Mouse (Mus musculus) neural tube, embryonic 14.5 days (tissue): ENCODE results near the gene Cbwd1. TPM values are rescaled to one million over a fixed set of nuclear protein-coding genes. Genes with fewer than 3 reads are reported as not detected.
A peak's percentile ranks its signal among the peaks of the same experiment; 100 is the strongest.
"Not testable (repeated sequence)": the region's sequence is repeated elsewhere in the genome, so short reads cannot be mapped to it uniquely, and the experiment has no call there.

Experiments
- ATAC-seq: fragments of 200-750 bp; cut with Nextera tagmentation; 2 replicates; pipeline ENCODE4 v1.8.0; 2017; ENCODE audit warnings: low read depth, mild to moderate bottlenecking, moderate TSS enrichment, moderate library complexity
- H3K27ac ChIP-seq: fragments of 300-500 bp; sonication (generic); 2 replicates; pipeline ENCODE4 v1.5.1; 2014; ENCODE audit warnings: low read depth, mild to moderate bottlenecking, control low read depth, low read length, moderate library complexity, mixed read lengths
- H3K27me3 ChIP-seq: fragments of 300-500 bp; sonication (generic); 2 replicates; pipeline ENCODE4 v1.6.1; 2014; ENCODE audit warnings: low read length; ENCODE audit not compliant: control insufficient read depth, insufficient read depth
- H3K36me3 ChIP-seq: fragments of 300-500 bp; sonication (generic); 2 replicates; pipeline ENCODE4 v1.6.1; 2014; ENCODE audit warnings: low read length, mixed read lengths; ENCODE audit not compliant: control insufficient read depth, insufficient read depth
- H3K4me1 ChIP-seq: fragments of 300-500 bp; sonication (generic); 2 replicates; pipeline ENCODE4 v1.6.1; 2014; ENCODE audit warnings: low read length; ENCODE audit not compliant: control insufficient read depth, insufficient read depth
- H3K4me2 ChIP-seq: fragments of 300-500 bp; sonication (generic); 2 replicates; pipeline ENCODE4 v1.6.1; 2014; ENCODE audit warnings: mild to moderate bottlenecking, low read depth, low read length, control low read depth
- H3K4me3 ChIP-seq: fragments of 300-500 bp; sonication (generic); 2 replicates; pipeline ENCODE4 v1.5.1; 2014; ENCODE audit warnings: low read depth, low read length, control low read depth, mixed read lengths
- H3K9ac ChIP-seq: fragments of 300-500 bp; sonication (generic); replicated peaks from 2 replicates; pipeline ENCODE4 v1.6.1; 2014; ENCODE audit warnings: low read depth, mild to moderate bottlenecking, control low read depth, low read length, mixed read lengths
- H3K9me3 ChIP-seq: fragments of 300-500 bp; sonication (generic); 2 replicates; pipeline ENCODE4 v1.6.1; 2016; ENCODE audit warnings: low read length; ENCODE audit not compliant: control insufficient read depth
- WGBS: fragments of 180-500 bp; shearing (Covaris S2); extraction: QIAGEN DNeasy Blood & Tissue Kit; methylation state at CpG from one replicate; pipeline ENCODE4 v1.1.7; 2014; 5-methylcytosine and 5-hydroxymethylcytosine counted together
- microRNA-seq: library from miRNA; unstranded; fragments of <30 nt; microRNA quantifications from one replicate; pipeline ENCODE4, GENCODE M21; 2016
- polyA plus RNA-seq: library from polyadenylated mRNA; unstranded; fragments of >200 nt; fragmentation: Nextera tagmentation; extraction: Ambion mirVana; gene quantifications from 2 replicates; pipeline ENCODE4 v1.2.1, GENCODE M21; 2014

Gene Cbwd1
- polyA plus RNA-seq, 1 experiment from 2014 or later = 15.3 TPM

GRCm38 (mm10) chr19:24885504-24885903 is 75.9 kb downstream of the Cbwd1 start:
- Histone ChIP-seq H3K27me3 (no peaks in the 10 kb centered on the region), H3K4me1 (no peaks in the 10 kb centered on the region), H3K9ac (no peak overlapping the region), H3K9me3 (no peaks in the 10 kb centered on the region), H3K4me2 (no peak overlapping the region), H3K4me3 (no peak overlapping the region), H3K36me3 (no peaks in the 10 kb centered on the region), H3K27ac (no peak overlapping the region)
- ATAC-seq = peak; percentile 73
- 14% methylated on average over 5 of the region's 5 CpGs for WGBS

- Histone ChIP-seq H3K4me2 (no peak overlapping the region), H3K36me3 (no peaks in the 10 kb centered on the region)
- ATAC-seq = no peak
These were observed 80.2 kb downstream of the Cbwd1 start for GRCm38 (mm10) chr19:24881237-24881636.

DNA sequence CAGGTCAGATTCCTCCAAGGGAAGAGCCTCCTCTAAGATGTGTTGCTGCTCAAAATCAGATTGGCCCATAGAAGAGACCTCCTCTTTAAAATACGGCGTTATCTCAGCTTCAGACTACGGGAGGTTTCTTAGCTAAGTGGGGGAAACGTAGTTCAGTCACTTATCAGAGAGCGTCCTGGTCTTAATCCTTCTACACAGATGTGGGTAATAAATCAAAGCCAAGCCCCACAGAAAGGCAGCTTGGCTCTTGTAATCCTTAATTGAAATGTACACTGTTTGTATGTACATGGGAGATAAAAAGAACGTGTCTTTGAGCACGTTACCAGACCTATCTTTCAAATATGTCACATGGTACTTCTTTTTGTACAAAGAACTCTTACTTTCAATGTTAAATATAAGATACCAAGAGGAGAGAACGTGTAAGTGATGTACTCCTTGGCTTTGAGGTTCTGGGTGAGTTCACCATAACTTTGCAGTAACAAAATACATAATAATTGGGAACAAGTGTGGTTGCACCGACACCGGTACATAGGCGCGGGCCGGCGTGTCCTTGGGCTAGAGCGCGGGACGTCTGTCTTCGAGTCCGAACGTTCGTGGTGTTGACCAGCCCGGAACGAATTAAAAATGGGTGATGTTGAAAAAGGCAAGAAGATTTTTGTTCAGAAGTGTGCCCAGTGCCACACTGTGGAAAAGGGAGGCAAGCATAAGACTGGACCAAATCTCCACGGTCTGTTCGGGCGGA is 86.1 kb downstream of the Cbwd1 start, which contains the start of gene Gm10053:
Gm10053 (plus strand) TSS at position 558 of the 742 bp plus-strand sequence.
- not testable (repeated sequence) for H3K27me3 ChIP-seq, H3K27ac ChIP-seq, H3K36me3 ChIP-seq, H3K4me2 ChIP-seq, H3K9me3 ChIP-seq, H3K4me1 ChIP-seq, ATAC-seq, H3K4me3 ChIP-seq, H3K9ac ChIP-seq
- 81% methylated on average over 17 of the region's 26 CpGs for WGBS

More at GRCm38 (mm10) chr19:24881237-24881636, 80.2 kb downstream of the Cbwd1 start:
- Histone ChIP-seq H3K9ac (no peak overlapping the region), H3K9me3 (no peaks in the 10 kb centered on the region), H3K27ac (no peak overlapping the region), H3K27me3 (no peaks in the 10 kb centered on the region), H3K4me1 (no peaks in the 10 kb centered on the region), H3K4me3 (no peak overlapping the region)
- 79% methylated on average over 4 of the region's 4 CpGs for WGBS

DNA sequence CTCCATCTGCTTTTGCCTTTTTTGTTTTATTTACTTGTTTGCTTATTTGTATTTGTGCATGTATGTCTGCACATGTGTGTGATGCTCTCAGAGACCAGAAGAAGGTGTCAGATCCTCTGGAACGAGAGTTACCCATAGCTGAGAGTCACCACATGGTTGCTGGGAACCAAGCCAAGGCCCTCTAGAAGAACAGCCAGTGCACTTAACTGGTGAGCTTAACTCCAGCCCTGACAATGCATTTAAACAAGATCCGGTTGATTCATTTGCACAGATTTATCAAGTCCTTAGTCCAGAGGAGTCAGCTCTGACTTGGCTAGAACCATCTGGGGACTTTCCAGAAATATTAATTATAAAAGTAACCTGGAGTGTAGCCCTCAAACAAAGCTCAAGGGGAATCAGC is 87.5 kb downstream of the Cbwd1 start:
- Histone ChIP-seq H3K4me2 (no peak overlapping the region), H3K9ac (no peak overlapping the region), H3K27ac (no peak overlapping the region), H3K4me3 (no peak overlapping the region), H3K9me3 (no peaks in the 10 kb centered on the region), H3K27me3 (no peaks in the 10 kb centered on the region), H3K36me3 (no peaks in the 10 kb centered on the region), H3K4me1 (no peaks in the 10 kb centered on the region)
- ATAC-seq = no peak
- WGBS = 54% methylated on average over 2 of the region's 2 CpGs

- WGBS = 18% methylated on average over 18 of the region's 18 CpGs
- H3K27me3 ChIP-seq = no peaks in the 10 kb centered on the region
- no peaks in the 10 kb centered on the region for H3K36me3 ChIP-seq
- no peak overlapping the region for H3K9ac ChIP-seq
- no peak overlapping the region for H3K27ac ChIP-seq
- peak overlapping the region; percentile 30 for H3K4me3 ChIP-seq
- H3K4me1 ChIP-seq = no peaks in the 10 kb centered on the region
- ATAC-seq = peak; percentile 78
- peak overlapping the region; percentile 47 for H3K4me2 ChIP-seq
- no peaks in the 10 kb centered on the region for H3K9me3 ChIP-seq
These were observed 90.3 kb downstream of the Cbwd1 start for GRCm38 (mm10) chr19:24871037-24871635.

Small RNA genes within 50 kb of the gene (microRNA-seq; reads per million reads assigned to microRNA genes)
- gene Mir3084-1 = not detected

Other genes starting within 250 kb of the Cbwd1 start
- gene Pgm5, start 99.8 kb downstream of the Cbwd1 start, polyA plus RNA-seq = 2.0 and 3.4 TPM in 2 replicates
- 286 and 321 TPM in 2 replicates for gene Gm10053, start 85.9 kb downstream of the Cbwd1 start, polyA plus RNA-seq
- gene Foxd4, start 60.4 kb downstream of the Cbwd1 start, polyA plus RNA-seq = not detected in 2 replicates
- gene Dock8, start 37.9 kb upstream of the Cbwd1 start, polyA plus RNA-seq = 1.8 and 2.8 TPM in 2 replicates